Mouse (Mus musculus) myocyte (in vitro differentiated cells): ENCODE data around the gene Zfp445.

Experiments used
- CEBPB ChIP-seq: IDR thresholded peaks from 2 replicates; pipeline ENCODE4 v1.6.1; 2011; ENCODE audit warnings: mild to moderate bottlenecking, moderate library complexity; ENCODE audit not compliant: poor library complexity, insufficient read depth, severe bottlenecking
- E2F4 ChIP-seq: IDR thresholded peaks from one replicate; pipeline ENCODE4 v1.6.1; 2011; ENCODE audit warnings: mild to moderate bottlenecking, control low read depth, moderate library complexity; ENCODE audit not compliant: insufficient read depth
- MYOD1 ChIP-seq, 3 experiments: IDR thresholded peaks; one replicate each; pipeline ENCODE4 v1.6.1; 2011; ENCODE audit warnings: control low read depth in 2 of 3, low read depth in 2 of 3, mild to moderate bottlenecking in 2 of 3, moderate library complexity in 1 of 3; ENCODE audit not compliant: insufficient read length in 2 of 3, control insufficient read depth in 1 of 3
- POLR2A ChIP-seq: IDR thresholded peaks from one replicate; pipeline ENCODE4 v1.6.1; 2011; ENCODE audit warnings: low read depth, mild to moderate bottlenecking, control low read depth, moderate library complexity; ENCODE audit not compliant: insufficient read length
- TCF12 ChIP-seq: IDR thresholded peaks from one replicate; pipeline ENCODE4 v1.6.1; 2011; ENCODE audit warnings: mild to moderate bottlenecking, control low read depth; ENCODE audit not compliant: poor library complexity, insufficient read depth, severe bottlenecking
- USF1 ChIP-seq: IDR thresholded peaks from one replicate; pipeline ENCODE4 v1.6.1; 2011; ENCODE audit warnings: low read depth, mild to moderate bottlenecking, control low read depth, moderate library complexity

DNA sequence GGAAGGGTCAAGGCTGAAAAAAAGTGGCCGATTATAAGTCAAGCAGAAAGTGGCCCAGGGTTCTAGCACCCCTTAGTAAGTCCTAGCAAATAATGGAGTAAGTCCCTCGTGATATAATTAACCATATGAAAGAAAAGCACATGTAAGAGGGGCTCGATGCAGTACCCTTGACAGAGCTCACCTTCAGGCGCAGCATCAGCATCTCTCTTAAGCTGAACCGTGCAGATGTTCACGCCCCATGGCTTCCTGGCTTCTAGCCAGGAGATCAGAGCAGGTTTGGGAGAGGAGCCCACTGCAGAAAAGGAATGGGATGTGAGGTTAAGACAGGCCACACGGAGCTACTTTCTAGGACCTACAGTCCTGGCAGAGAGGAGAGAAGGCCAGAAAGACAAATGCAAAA is 11.3 kb downstream of the Zfp445 start:
- TF ChIP-seq POLR2A (no peak), E2F4 (no peak), MYOD1 (IDR thresholded peaks at IDR 0.05; ENCODE audit: control insufficient read depth in 1 of 3, insufficient read length in 2 of 3, low read depth in 2 of 3) (no peak), CEBPB (no peak), TCF12 (no peak), USF1 (no peak)
